Mouse (Mus musculus): ENCODE data around the gene Prss32.
A peak's percentile ranks its signal among the peaks of the same experiment; 100 is the strongest.
"Not testable (repeated sequence)": the region's sequence is repeated elsewhere in the genome, so short reads cannot be mapped to it uniquely, and the experiment has no call there.

Prss32 gene

DNA sequence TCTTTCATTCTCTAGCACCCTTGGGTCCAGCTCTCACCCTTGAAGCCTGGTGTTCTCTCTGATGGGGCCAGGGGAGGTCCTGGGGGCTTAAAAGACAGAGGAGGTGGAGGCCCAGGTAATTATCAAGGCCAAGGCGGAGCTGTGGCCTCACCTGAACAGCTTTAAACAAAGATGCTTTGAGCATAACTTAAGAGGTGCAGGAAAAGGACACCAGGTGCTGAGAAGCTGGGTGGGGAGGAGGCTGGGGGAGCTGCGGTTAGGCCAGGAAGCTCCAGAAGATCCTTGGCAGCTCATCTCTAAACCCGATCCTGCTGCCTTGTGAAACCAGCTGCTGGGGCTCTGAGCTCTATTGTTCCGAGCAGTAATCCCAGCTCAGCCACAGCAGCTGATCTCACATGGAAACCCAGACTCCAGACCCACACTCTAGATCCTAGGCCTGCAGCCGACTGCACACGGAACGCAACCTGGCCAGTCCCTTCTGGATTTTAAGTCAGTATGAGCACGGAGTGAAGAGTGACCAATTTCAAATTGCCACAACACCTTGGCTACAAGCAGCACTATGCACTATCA lies 7.6 kb upstream of the Prss32 start, which contains the start of gene Prss33:
TSS of gene Prss33 (minus strand) at position 51 of the 570 bp plus-strand sequence.
- no peak for DNase-seq (ENCODE audit: inconsistent age in 2 of 2, low spot score in 1 of 2)

GRCm38 (mm10) chr17:23841145-23841544 lies 2.5 kb upstream of the Prss32 start:
- peak in 1 of 2 experiments; percentile 87 for DNase-seq (ENCODE audit: inconsistent age in 2 of 2, low spot score in 1 of 2)

DNA sequence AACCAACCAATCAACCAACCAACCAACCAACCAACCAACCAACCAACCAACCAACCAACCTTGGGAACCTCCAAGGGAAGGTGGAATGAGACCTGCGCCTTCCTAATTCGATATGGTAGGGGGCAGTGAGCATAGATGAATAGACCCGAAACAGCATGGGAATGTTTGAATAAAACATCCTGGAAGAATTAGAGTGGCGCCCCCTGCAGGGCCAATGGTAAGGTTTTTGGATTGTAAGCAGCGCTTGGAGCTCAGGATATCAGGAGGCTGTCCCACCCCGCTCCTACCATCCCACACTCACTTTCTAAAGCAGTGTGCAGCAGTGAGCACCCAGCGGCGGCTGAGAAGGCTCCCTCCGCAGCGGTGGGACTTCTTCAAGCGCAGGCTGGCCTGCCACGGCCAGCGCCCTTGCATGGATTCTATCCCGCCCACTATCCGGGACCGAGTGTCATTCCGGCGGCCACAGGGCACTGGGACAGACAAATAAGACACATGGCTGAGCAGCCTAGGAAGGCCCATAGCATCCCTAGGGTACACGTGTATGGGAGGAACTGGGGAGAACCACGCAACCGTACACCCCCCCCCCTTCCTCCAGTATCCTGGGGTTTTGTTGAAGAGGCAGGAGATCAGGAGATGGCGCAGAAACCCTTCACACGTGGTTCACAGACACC lies 379 bp upstream of the Prss32 start:
- DNase-seq (ENCODE audit: inconsistent age in 2 of 2, low spot score in 1 of 2), result peak in 1 of 2 experiments; percentile 75

DNA sequence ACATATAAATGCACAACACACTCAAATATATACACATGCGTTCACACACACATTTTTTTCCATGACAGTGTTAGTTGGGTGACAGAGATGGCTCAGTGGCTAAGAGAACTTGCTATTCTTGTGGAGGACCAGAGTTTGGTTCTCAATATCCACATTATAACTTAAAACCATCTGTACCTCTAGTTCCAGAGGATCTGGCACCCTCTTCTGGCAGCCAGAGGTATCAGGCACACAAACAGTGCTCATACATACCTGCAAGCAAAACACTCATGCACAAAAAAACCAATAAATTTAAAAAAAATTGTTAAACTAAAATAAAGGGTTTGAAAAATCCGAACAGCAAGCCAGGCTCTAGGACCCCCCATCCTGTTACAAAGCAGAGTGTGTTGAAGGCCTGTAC lies 6.4 kb downstream of the Prss32 start:
- no peak for DNase-seq (ENCODE audit: inconsistent age in 2 of 2, low spot score in 1 of 2)

DNA sequence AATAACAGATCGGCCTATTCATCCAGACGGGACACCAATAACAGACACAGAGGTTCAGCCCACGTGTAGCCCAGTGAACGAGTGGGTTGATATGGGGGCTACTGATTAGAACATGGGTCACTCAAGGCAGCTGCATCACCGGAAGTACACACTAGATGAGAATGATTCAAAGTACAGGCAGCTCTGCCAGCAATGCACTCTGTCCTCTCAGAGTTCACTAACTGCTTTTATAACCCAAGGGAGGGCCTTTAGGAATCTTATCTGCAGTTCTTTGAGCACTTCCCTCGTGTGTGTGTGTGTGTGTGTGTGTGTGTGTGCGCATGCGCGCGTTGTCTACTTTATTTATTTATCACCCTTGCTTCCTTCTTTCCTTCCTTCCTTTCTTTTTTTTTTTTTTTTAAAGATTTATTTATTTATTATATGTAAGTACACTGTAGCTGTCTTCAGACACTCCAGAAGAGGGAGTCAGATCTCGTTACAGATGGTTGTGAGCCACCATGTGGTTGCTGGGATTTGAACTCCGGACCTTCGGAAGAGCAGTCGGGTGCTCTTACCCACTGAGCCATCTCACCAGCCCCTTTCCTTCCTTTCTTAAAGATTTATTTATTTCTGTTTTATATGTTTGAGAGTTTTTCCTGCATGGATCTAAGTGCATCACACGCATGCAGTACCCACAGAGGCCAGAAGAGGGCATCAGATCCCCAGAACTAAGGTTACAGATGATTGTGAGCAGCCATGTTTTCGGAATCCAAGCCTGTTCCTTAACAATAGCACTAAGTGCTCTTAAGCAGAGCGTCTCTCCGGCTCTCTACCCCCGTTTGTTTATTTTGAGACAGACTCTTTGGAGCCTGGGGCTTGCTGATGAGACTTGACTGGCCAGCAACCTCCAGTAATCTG lies 7.4 kb downstream of the Prss32 start:
- DNase-seq (ENCODE audit: inconsistent age in 2 of 2, low spot score in 1 of 2), result peak; percentile 65 to 89

DNA sequence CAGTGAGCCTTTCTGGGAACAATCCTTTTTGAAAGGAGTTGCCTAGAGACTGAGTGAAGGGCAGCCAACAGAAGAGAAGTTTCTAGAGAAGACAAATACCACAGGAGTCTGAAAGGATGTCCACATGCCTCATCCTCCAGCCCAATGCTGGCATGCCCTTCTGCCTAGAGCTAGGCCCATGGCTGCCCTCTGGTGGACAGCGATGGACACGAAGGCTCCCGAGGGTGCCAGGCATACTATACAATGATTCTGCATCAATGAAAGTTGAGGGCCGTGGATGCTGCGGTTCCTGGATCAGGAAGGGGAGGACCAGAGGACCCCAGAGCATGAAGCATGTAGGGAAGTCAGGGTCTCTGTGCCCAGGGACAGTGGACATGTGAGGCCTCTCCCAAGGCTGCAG lies 9.6 kb downstream of the Prss32 start:
- DNase-seq (ENCODE audit: inconsistent age in 2 of 2, low spot score in 1 of 2), result peak; percentile 53 to 81

DNA sequence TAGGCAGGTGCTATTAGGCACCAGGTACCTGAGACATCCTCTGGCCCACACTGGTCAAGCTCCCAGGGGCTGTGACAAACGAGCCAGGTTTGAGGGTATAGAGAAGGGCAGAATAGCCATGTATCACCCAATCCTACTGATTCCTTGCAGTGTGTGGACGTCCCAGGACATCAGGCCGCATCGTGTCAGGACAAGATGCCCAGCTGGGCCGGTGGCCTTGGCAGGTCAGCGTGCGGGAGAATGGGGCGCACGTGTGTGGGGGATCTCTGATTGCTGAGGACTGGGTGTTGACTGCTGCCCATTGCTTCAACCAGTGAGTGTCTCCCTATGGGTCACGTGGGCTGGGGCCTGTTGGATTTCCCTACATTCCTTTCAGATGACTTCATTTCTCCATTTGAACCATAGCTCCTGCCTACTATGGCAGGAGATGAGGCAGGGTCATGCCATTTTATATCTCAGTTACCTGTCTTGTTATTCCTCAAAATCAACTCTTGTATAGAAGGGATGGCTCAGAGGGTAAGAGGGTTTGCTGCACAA lies 10.6 kb downstream of the Prss32 start:
- DNase-seq (ENCODE audit: inconsistent age in 2 of 2, low spot score in 1 of 2), result no peak

DNA sequence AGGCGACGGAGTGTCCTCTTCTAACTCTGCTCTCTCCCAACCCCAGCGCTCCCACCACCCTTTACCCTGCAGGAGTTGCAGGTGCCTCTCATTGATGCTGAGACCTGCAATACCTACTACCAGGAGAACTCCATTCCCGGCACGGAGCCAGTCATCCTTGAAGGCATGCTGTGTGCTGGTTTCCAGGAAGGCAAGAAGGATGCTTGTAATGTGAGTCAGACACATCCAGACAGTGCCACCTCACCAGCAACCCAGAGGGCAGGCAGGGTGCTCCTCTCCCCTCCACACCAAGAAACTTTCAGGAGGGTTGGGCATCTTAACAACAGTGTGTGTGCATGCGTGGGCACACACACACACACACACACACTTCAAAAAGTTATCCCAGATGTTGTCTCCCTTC lies 13.5 kb downstream of the Prss32 start:
- no peak for DNase-seq (ENCODE audit: inconsistent age in 2 of 2, low spot score in 1 of 2)

- DNase-seq (ENCODE audit: inconsistent age in 2 of 2, low spot score in 1 of 2), result no peak
These were observed 14.3 kb downstream of the Prss32 start for GRCm38 (mm10) chr17:23857913-23858312.

- DNase-seq (ENCODE audit: inconsistent age in 2 of 2, low spot score in 1 of 2), result no peak
These were observed 19.3 kb downstream of the Prss32 start for GRCm38 (mm10) chr17:23862926-23863325.

GRCm38 (mm10) chr17:23867756-23868155 lies 24.1 kb downstream of the Prss32 start, which contains the start of gene Prss21:
Gene Prss21, plus strand, starts transcription at chr17:23868056.
- no peak for DNase-seq (ENCODE audit: inconsistent age in 2 of 2, low spot score in 1 of 2)

- DNase-seq (ENCODE audit: inconsistent age in 2 of 2, low spot score in 1 of 2), result no peak
These were observed 24.9 kb downstream of the Prss32 start for GRCm38 (mm10) chr17:23868513-23868912.

DNA sequence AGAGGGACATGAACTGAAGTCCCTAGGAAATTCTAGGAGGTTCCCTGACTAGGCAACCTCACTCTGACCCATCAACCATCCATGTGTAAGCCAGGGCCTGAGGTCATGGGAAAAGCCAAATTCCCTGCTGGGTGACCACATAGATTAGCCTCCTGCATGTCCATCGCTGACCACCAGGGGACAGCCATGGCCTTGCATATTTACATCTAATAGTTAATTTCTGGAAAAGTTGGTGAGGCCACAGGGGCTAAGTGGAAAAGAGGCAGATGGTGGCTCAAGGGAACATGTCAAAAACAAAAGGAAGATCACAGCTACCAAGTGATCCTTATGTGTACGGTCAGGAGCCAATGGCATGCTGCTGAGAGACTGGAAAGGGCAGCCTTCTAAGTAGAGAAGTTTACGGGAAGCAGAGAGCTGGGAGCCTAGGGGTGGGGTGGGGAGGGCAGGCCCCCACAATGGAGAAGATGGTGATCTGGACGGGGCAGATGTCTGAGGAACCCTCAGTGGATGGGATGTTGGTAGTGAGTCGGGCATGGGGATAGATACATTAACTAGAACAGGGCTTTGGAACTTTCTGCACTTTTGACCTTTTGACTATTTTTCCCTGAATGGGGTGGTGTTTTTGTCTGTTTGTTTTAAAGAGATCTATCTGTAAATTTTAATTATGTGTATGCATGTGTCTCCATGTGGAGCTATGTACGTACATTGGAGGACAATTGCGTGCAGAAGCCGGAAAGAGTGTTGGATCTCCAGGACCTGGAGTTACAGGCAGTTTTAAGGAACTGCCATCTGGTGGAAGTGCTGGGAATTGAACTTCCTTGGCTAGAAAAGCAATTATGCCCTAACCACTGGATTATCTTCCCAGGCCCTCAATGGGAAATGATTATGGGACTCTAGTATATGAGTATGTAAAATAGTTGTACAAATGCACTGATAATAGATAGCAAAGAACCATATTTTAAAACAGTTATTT lies 30.5 kb downstream of the Prss32 start:
- DNase-seq (ENCODE audit: inconsistent age in 2 of 2, low spot score in 1 of 2), result peak; percentile 46 to 82

- DNase-seq (ENCODE audit: inconsistent age in 2 of 2, low spot score in 1 of 2), result no peak
These were observed 33.1 kb downstream of the Prss32 start for GRCm38 (mm10) chr17:23876741-23877140.

DNA sequence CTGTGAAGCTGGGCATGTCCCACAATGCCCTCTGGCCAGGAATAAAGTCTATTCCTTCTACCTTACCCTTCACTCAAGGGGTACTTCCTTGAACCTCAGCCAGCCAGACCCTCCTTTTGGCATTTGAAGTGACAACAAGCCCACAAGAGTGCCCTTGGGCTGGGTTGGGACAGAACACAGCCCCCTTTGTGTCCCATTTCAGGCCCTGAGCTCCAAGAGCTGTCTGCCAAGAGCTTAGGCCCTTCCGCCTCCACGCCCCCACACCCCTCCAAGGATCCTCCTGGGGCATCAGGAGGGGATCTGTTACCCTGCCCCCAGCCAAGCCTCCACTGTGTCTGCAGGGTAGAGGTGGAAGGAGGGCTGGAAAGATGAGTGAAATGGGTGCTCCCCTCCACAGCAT lies 33.5 kb downstream of the Prss32 start:
- no peak for DNase-seq (ENCODE audit: inconsistent age in 2 of 2, low spot score in 1 of 2)

DNA sequence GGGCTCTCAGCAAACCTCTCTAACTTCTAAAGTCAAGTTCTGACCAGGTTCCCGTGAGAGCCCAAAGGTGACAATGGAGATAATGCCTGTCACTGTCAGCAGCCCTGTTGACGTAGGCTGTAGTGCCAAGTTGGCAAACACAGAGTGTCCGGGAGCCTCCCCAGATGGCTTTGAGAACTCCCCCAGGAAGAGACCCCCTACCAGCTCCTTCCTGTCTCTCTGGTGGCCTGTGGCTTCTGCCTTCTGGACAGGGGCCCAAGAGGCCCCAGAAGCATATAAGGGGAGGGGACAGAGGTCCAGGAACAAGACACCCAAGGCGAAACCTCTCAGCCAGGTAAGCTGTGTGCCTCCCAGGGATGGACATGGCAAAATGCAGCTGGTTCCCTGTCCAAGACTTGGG lies 36.9 kb downstream of the Prss32 start, which contains the start of the genes Dcpp1 and Dcpp2:
TSS of gene Dcpp1 (plus strand) at position 301 of the 400 bp plus-strand sequence.
TSS of gene Dcpp2 (plus strand) at position 305 of the 400 bp plus-strand sequence.
- DNase-seq (ENCODE audit: inconsistent age in 2 of 2, low spot score in 1 of 2), result not testable (repeated sequence)
